Mouse (Mus musculus) duodenum, adult 2 months (tissue): Measurements from ENCODE around the gene Olfr1355. TPM values are rescaled to one million over a fixed set of nuclear protein-coding genes. Genes with fewer than 3 reads are reported as not detected.

Experiments
- polyA plus RNA-seq: library from polyadenylated mRNA; depleted of rRNA; stranded (reverse); fragments of >200 nt; gene quantifications from 2 replicates; pipeline ENCODE4 v1.2.3, GENCODE M21; 2012; ENCODE audit warnings: low replicate concordance; rRNA removed

The Olfr1355 gene
- polyA plus RNA-seq, result not detected in 2 replicates

GRCm38 (mm10) chr10:78875240-78875639 is at the start of gene Olfr1355:
Olfr1355 (plus strand) TSS chr10:78875540.

GRCm38 (mm10) chr10:78852066-78852465 is 23.3 kb upstream of the Olfr1355 start, which contains the start of gene Olfr1356:
Olfr1356 (minus strand) TSS chr10:78852166.

GRCm38 (mm10) chr10:78912871-78913270 is 37.5 kb downstream of the Olfr1355 start, which contains the start of gene Olfr1354:
Olfr1354 (plus strand) TSS chr10:78913171.

Other genes starting within 250 kb of the Olfr1355 start
- not detected in 2 replicates for gene Casp14, start 157.2 kb upstream of the Olfr1355 start, polyA plus RNA-seq
- gene Ccdc105, start 122.5 kb upstream of the Olfr1355 start, polyA plus RNA-seq, result not detected in 2 replicates
- not detected in 2 replicates for gene Slc1a6, start 95.0 kb upstream of the Olfr1355 start, polyA plus RNA-seq
- gene Olfr1356, start 23.4 kb upstream of the Olfr1355 start, polyA plus RNA-seq, result not detected in 2 replicates
- gene Olfr1354, start 37.6 kb downstream of the Olfr1355 start, polyA plus RNA-seq, result not detected in 2 replicates
- not detected in 2 replicates for gene Olfr8, start 75.1 kb downstream of the Olfr1355 start, polyA plus RNA-seq
- not detected in 2 replicates for gene Olfr1353, start 87.8 kb downstream of the Olfr1355 start, polyA plus RNA-seq
- not detected in 2 replicates for gene Olfr1352, start 105.5 kb downstream of the Olfr1355 start, polyA plus RNA-seq
- gene Olfr1351, start 136.9 kb downstream of the Olfr1355 start, polyA plus RNA-seq, result not detected in 2 replicates
- gene Olfr57, start 153.2 kb downstream of the Olfr1355 start, polyA plus RNA-seq, result not detected in 2 replicates
- 0.06 and 0.22 TPM in 2 replicates for gene 2610008E11Rik, start 222.1 kb downstream of the Olfr1355 start, polyA plus RNA-seq